Mouse (Mus musculus): ENCODE results near the gene Cish. TPM values are rescaled to one million over a fixed set of nuclear protein-coding genes. Genes with fewer than 3 reads are reported as not detected.
"Not testable (repeated sequence)": the region's sequence is repeated elsewhere in the genome, so short reads cannot be mapped to it uniquely, and the experiment has no call there.

Gene Cish
- polyA plus RNA-seq, 1 experiment from 2014 or later, result 14.7 TPM

- Histone ChIP-seq H3K36me3 (ENCODE audit: control insufficient read depth, insufficient read depth, low read length) (peaks cover 26% of the 10 kb centered on the region), H3K27ac (replicated peaks in 1 of 2; ENCODE audit: control insufficient read depth in 1 of 2, insufficient read depth in 1 of 2, low read depth in 2 of 2, low read length in 2 of 2) (no peak overlapping the region), H3K4me3 (ENCODE audit: control insufficient read depth in 1 of 2, insufficient read depth in 1 of 2, low read depth in 1 of 2, low read length in 2 of 2) (no peak overlapping the region), H3K9me3 (ENCODE audit: control insufficient read depth, low read length) (no peaks in the 10 kb centered on the region), H3K27me3 (ENCODE audit: control insufficient read depth, insufficient read depth, low read length) (no peaks in the 10 kb centered on the region), H3K9ac (ENCODE audit: low read length) (no peak overlapping the region), H3K4me2 (ENCODE audit: low read length) (no peak overlapping the region), H3K4me1 (ENCODE audit: control insufficient read depth in 2 of 2, insufficient read depth in 2 of 2, low read length in 2 of 2) (peaks cover 40 to 61% of the 10 kb centered on the region in 2 experiments)
- ATAC-seq (ENCODE audit: insufficient number of reproducible peaks, insufficient read depth, low FRiP score, low read depth), result no peak
- WGBS, result 79% methylated on average over 5 of the region's 5 CpGs
These were observed 8.1 kb downstream of the Cish start for GRCm38 (mm10) chr9:107303900-107304299.

- Histone ChIP-seq H3K4me3 (ENCODE audit: control insufficient read depth in 1 of 2, insufficient read depth in 1 of 2, low read depth in 1 of 2, low read length in 2 of 2) (no peak overlapping the region), H3K4me2 (ENCODE audit: low read length) (no peak overlapping the region), H3K36me3 (ENCODE audit: control insufficient read depth, insufficient read depth, low read length) (peaks cover 26% of the 10 kb centered on the region), H3K27ac (replicated peaks in 1 of 2; ENCODE audit: control insufficient read depth in 1 of 2, insufficient read depth in 1 of 2, low read depth in 2 of 2, low read length in 2 of 2) (no peak overlapping the region), H3K9ac (ENCODE audit: low read length) (no peak overlapping the region), H3K9me3 (ENCODE audit: control insufficient read depth, low read length) (no peaks in the 10 kb centered on the region), H3K4me1 (ENCODE audit: control insufficient read depth in 2 of 2, insufficient read depth in 2 of 2, low read length in 2 of 2) (peaks cover 40 to 58% of the 10 kb centered on the region in 2 experiments), H3K27me3 (ENCODE audit: control insufficient read depth, insufficient read depth, low read length) (no peaks in the 10 kb centered on the region)
- no peak for ATAC-seq (ENCODE audit: insufficient number of reproducible peaks, insufficient read depth, low FRiP score, low read depth)
- 90% methylated on average over 3 of the region's 3 CpGs for WGBS
These were observed 8.6 kb downstream of the Cish start for GRCm38 (mm10) chr9:107304383-107304782.

- Histone ChIP-seq H3K9ac (ENCODE audit: low read length) (peak overlapping the region; percentile 12; the same call in 1 of the 2 replicates), H3K4me3 (ENCODE audit: control insufficient read depth in 1 of 2, insufficient read depth in 1 of 2, low read depth in 1 of 2, low read length in 2 of 2) (no peak overlapping the region), H3K27ac (replicated peaks in 1 of 2; ENCODE audit: control insufficient read depth in 1 of 2, insufficient read depth in 1 of 2, low read depth in 2 of 2, low read length in 2 of 2) (no peak overlapping the region), H3K27me3 (ENCODE audit: control insufficient read depth, insufficient read depth, low read length) (no peaks in the 10 kb centered on the region), H3K9me3 (ENCODE audit: control insufficient read depth, low read length) (no peaks in the 10 kb centered on the region), H3K4me2 (ENCODE audit: low read length) (no peak overlapping the region), H3K36me3 (ENCODE audit: control insufficient read depth, insufficient read depth, low read length) (peaks cover 22% of the 10 kb centered on the region), H3K4me1 (ENCODE audit: control insufficient read depth in 2 of 2, insufficient read depth in 2 of 2, low read length in 2 of 2) (peaks cover 42 to 53% of the 10 kb centered on the region in 2 experiments)
- ATAC-seq (ENCODE audit: insufficient number of reproducible peaks, insufficient read depth, low FRiP score, low read depth), result no peak
- WGBS, result 72% methylated on average over 4 of the region's 4 CpGs
These were observed 9.2 kb downstream of the Cish start for GRCm38 (mm10) chr9:107305012-107305411.

- 0 out of 2 replicates have a peak overlapping the region, but pooled peaks have one; percentile 12 for H3K9ac ChIP-seq (ENCODE audit: low read length)
- peaks cover 14% of the 10 kb centered on the region for H3K36me3 ChIP-seq (ENCODE audit: control insufficient read depth, insufficient read depth, low read length)
- peaks cover 42 to 53% of the 10 kb centered on the region in 2 experiments for H3K4me1 ChIP-seq (ENCODE audit: control insufficient read depth in 2 of 2, insufficient read depth in 2 of 2, low read length in 2 of 2)
- 41% methylated on average over 13 of the region's 13 CpGs for WGBS
- no peaks in the 10 kb centered on the region for H3K27me3 ChIP-seq (ENCODE audit: control insufficient read depth, insufficient read depth, low read length)
- no peak for ATAC-seq (ENCODE audit: insufficient number of reproducible peaks, insufficient read depth, low FRiP score, low read depth)
- no peaks in the 10 kb centered on the region for H3K9me3 ChIP-seq (ENCODE audit: control insufficient read depth, low read length)
- no peak overlapping the region for H3K27ac ChIP-seq (replicated peaks in 1 of 2; ENCODE audit: control insufficient read depth in 1 of 2, insufficient read depth in 1 of 2, low read depth in 2 of 2, low read length in 2 of 2)
- no peak overlapping the region for H3K4me2 ChIP-seq (ENCODE audit: low read length)
- H3K4me3 ChIP-seq (ENCODE audit: control insufficient read depth in 1 of 2, insufficient read depth in 1 of 2, low read depth in 1 of 2, low read length in 2 of 2), result no peak overlapping the region
These were observed 10.0 kb downstream of the Cish start for GRCm38 (mm10) chr9:107305601-107306542.

- not testable (repeated sequence) for H3K36me3 ChIP-seq (ENCODE audit: control insufficient read depth, insufficient read depth, low read length); H3K9me3 ChIP-seq (ENCODE audit: control insufficient read depth, low read length); ATAC-seq (ENCODE audit: insufficient number of reproducible peaks, insufficient read depth, low FRiP score, low read depth); H3K9ac ChIP-seq (ENCODE audit: low read length); H3K4me3 ChIP-seq (ENCODE audit: control insufficient read depth in 1 of 2, insufficient read depth in 1 of 2, low read depth in 1 of 2, low read length in 2 of 2); H3K27me3 ChIP-seq (ENCODE audit: control insufficient read depth, insufficient read depth, low read length); H3K4me2 ChIP-seq (ENCODE audit: low read length); H3K27ac ChIP-seq (replicated peaks in 1 of 2; ENCODE audit: control insufficient read depth in 1 of 2, insufficient read depth in 1 of 2, low read depth in 2 of 2, low read length in 2 of 2)
- peaks cover 42 to 48% of the 10 kb centered on the region in 2 experiments for H3K4me1 ChIP-seq (ENCODE audit: control insufficient read depth in 2 of 2, insufficient read depth in 2 of 2, low read length in 2 of 2)
- 95% methylated on average over 1 of the region's 1 CpGs for WGBS
These were observed 10.8 kb downstream of the Cish start for GRCm38 (mm10) chr9:107306673-107307072.

GRCm38 (mm10) chr9:107307099-107307872, 11.5 kb downstream of the Cish start:
- peak overlapping the region; percentile 38 for H3K4me2 ChIP-seq (ENCODE audit: low read length)
- no peaks in the 10 kb centered on the region for H3K36me3 ChIP-seq (ENCODE audit: control insufficient read depth, insufficient read depth, low read length)
- peak overlapping the region; percentile 75 to 89 for H3K27ac ChIP-seq (replicated peaks in 1 of 2; ENCODE audit: control insufficient read depth in 1 of 2, insufficient read depth in 1 of 2, low read depth in 2 of 2, low read length in 2 of 2)
- no peaks in the 10 kb centered on the region for H3K9me3 ChIP-seq (ENCODE audit: control insufficient read depth, low read length)
- no peaks in the 10 kb centered on the region for H3K27me3 ChIP-seq (ENCODE audit: control insufficient read depth, insufficient read depth, low read length)
- peak overlapping the region; percentile 48 for H3K9ac ChIP-seq (ENCODE audit: low read length)
- 0 out of 2 replicates have a peak, but pooled peaks have one; percentile 10 for ATAC-seq (ENCODE audit: insufficient number of reproducible peaks, insufficient read depth, low FRiP score, low read depth)
- peaks cover 37 to 43% of the 10 kb centered on the region in 2 experiments for H3K4me1 ChIP-seq (ENCODE audit: control insufficient read depth in 2 of 2, insufficient read depth in 2 of 2, low read length in 2 of 2)
- H3K4me3 ChIP-seq (ENCODE audit: control insufficient read depth in 1 of 2, insufficient read depth in 1 of 2, low read depth in 1 of 2, low read length in 2 of 2), result no peak overlapping the region
- WGBS, result 45% methylated on average over 11 of the region's 11 CpGs

GRCm38 (mm10) chr9:107307886-107308285, 12.1 kb downstream of the Cish start:
- Histone ChIP-seq H3K4me1 (ENCODE audit: control insufficient read depth in 2 of 2, insufficient read depth in 2 of 2, low read length in 2 of 2) (peaks cover 36 to 38% of the 10 kb centered on the region in 2 experiments), H3K9ac (ENCODE audit: low read length) (peak overlapping the region; percentile 48)

More at GRCm38 (mm10) chr9:107307886-107308285, 12.1 kb downstream of the Cish start:
- Histone ChIP-seq H3K4me2 (ENCODE audit: low read length) (peak overlapping the region; percentile 38), H3K27me3 (ENCODE audit: control insufficient read depth, insufficient read depth, low read length) (no peaks in the 10 kb centered on the region), H3K4me3 (ENCODE audit: control insufficient read depth in 1 of 2, insufficient read depth in 1 of 2, low read depth in 1 of 2, low read length in 2 of 2) (no peak overlapping the region), H3K9me3 (ENCODE audit: control insufficient read depth, low read length) (no peaks in the 10 kb centered on the region), H3K27ac (replicated peaks in 1 of 2; ENCODE audit: control insufficient read depth in 1 of 2, insufficient read depth in 1 of 2, low read depth in 2 of 2, low read length in 2 of 2) (peak overlapping the region; percentile 75 to 89), H3K36me3 (ENCODE audit: control insufficient read depth, insufficient read depth, low read length) (no peaks in the 10 kb centered on the region)
- peak; percentile 70 for ATAC-seq (ENCODE audit: insufficient number of reproducible peaks, insufficient read depth, low FRiP score, low read depth)
- WGBS, result 23% methylated on average over 12 of the region's 12 CpGs
